Mouse (Mus musculus) ES-E14 (cell line): ENCODE data around the gene Tlr9.

Experiments used
- CHD2 ChIP-seq: IDR thresholded peaks from 2 replicates; pipeline ENCODE4 v1.6.1; 2014; ENCODE audit warnings: mild to moderate bottlenecking, low read depth, low read length, inconsistent platforms
- HCFC1 ChIP-seq: IDR thresholded peaks from 2 replicates; pipeline ENCODE4 v1.6.1; 2012; ENCODE audit warnings: low read length, inconsistent platforms, borderline replicate concordance; ENCODE audit not compliant: insufficient read depth
- MAFK ChIP-seq: IDR thresholded peaks from 2 replicates; pipeline ENCODE4 v1.6.1; 2014; ENCODE audit warnings: mild to moderate bottlenecking, low read depth, low read length, inconsistent platforms; ENCODE audit not compliant: insufficient read depth
- ZC3H11A ChIP-seq: IDR thresholded peaks from 2 replicates; pipeline ENCODE4 v1.6.1; 2012; ENCODE audit warnings: low read depth, mild to moderate bottlenecking, inconsistent platforms, low read length, borderline replicate concordance
- ZNF384 ChIP-seq: IDR thresholded peaks from 2 replicates; pipeline ENCODE4 v1.6.1; 2012; ENCODE audit warnings: low read depth, low read length, inconsistent platforms

DNA sequence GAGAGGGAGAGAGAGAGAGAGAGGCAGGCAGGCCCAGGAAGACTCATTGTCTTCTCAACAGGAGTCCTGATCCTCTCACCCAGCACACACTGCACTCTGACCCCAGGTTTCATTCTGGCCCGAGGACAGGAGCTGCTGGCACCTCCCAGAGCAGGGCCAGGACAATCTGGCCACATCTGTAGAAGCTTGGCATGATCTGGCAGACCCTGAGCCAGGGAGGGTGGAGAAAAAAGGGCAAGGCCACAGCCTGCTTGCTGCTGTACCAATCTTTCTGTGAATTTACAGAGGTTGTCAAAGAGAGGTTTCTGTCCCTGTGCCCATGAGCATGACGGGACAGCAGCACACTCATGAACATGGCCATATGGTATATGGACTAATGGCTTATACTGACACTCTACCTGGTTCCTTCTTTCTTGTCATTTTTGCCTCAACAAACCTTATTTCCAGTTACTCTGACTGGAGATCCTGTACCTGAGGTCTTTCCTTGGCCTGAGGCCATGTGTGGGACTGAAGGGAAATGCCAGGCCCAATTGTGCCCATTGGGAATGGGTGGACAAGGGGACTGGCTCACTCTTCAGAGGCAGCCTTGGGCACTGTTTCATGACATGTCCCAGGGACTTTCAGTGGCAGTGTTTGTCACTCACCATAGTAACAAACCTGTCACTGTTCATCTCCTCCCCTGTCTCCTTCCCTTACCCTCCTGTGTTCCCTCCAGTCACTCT lies 44.7 kb downstream of the Tlr9 start:
- TF ChIP-seq ZC3H11A (no peak), HCFC1 (no peak), ZNF384 (no peak), MAFK (no peak), CHD2 (no peak)
